Mouse (Mus musculus): ENCODE data around the gene Wdfy3. TPM values are rescaled to one million over a fixed set of nuclear protein-coding genes. Genes with fewer than 3 reads are reported as not detected.

Gene Wdfy3
- polyA plus RNA-seq, 1 experiment from 2014 or later = 4.4 TPM

GRCm38 (mm10) chr5:101935893-101936292, 133.8 kb downstream of the Wdfy3 start:
- Histone ChIP-seq H3K27ac (ENCODE audit: low read depth) (peak overlapping the region; percentile 64), H3K4me3 (ENCODE audit: low read depth, low read length) (no peak overlapping the region), H3K9ac (replicated peaks) (no peak overlapping the region), H3K36me3 (replicated peaks; ENCODE audit: insufficient read depth, low read length) (peaks cover 30% of the 10 kb centered on the region), H3K4me2 (ENCODE audit: low read depth, low read length) (no peak overlapping the region), H3K9me3 (ENCODE audit: low read length) (no peaks in the 10 kb centered on the region), H3K4me1 (ENCODE audit: insufficient read depth) (no peaks in the 10 kb centered on the region), H3K27me3 (ENCODE audit: insufficient read depth, low read length) (no peaks in the 10 kb centered on the region)
- 73% methylated on average over 16 of the region's 16 CpGs for WGBS (ENCODE audit: insufficient replicate concordance)
- ATAC-seq (peak; percentile 67), DNase-seq (peak; percentile 46)
- no peak for TF ChIP-seq CTCF (IDR thresholded peaks at IDR 0.05; ENCODE audit: low read depth)
- no peak for TF ChIP-seq EP300 (IDR thresholded peaks at IDR 0.05; ENCODE audit: low read depth)

- WGBS (ENCODE audit: insufficient replicate concordance) = 74% methylated on average over 7 of the region's 7 CpGs
- TF ChIP-seq EP300 (IDR thresholded peaks at IDR 0.05; ENCODE audit: low read depth) = peak; percentile 11; the same call in 1 of the 2 replicates
- no peak for TF ChIP-seq CTCF (IDR thresholded peaks at IDR 0.05; ENCODE audit: low read depth)
- no peak overlapping the region for H3K4me3 ChIP-seq (ENCODE audit: low read depth, low read length)
- no peak overlapping the region for H3K4me2 ChIP-seq (ENCODE audit: low read depth, low read length)
- no peaks in the 10 kb centered on the region for H3K4me1 ChIP-seq (ENCODE audit: insufficient read depth)
- H3K9ac ChIP-seq (replicated peaks) = no peak overlapping the region
- ATAC-seq = peak; percentile 52
- 0 out of 2 replicates have a peak overlapping the region, but pooled peaks have one; percentile 19 for H3K27ac ChIP-seq (ENCODE audit: low read depth)
- peaks cover 27% of the 10 kb centered on the region for H3K36me3 ChIP-seq (replicated peaks; ENCODE audit: insufficient read depth, low read length)
- DNase-seq = peak; percentile 27
- H3K27me3 ChIP-seq (ENCODE audit: insufficient read depth, low read length) = no peaks in the 10 kb centered on the region
- no peaks in the 10 kb centered on the region for H3K9me3 ChIP-seq (ENCODE audit: low read length)
Observed at GRCm38 (mm10) chr5:101934629-101935028, 135.1 kb downstream of the Wdfy3 start.

GRCm38 (mm10) chr5:101932971-101933810, 136.5 kb downstream of the Wdfy3 start:
- Histone ChIP-seq H3K4me2 (ENCODE audit: low read depth, low read length) (no peak overlapping the region), H3K9me3 (ENCODE audit: low read length) (no peaks in the 10 kb centered on the region), H3K27ac (ENCODE audit: low read depth) (peak overlapping the region; percentile 57; the same call in 1 of the 2 replicates), H3K36me3 (replicated peaks; ENCODE audit: insufficient read depth, low read length) (peaks cover 39% of the 10 kb centered on the region), H3K4me3 (ENCODE audit: low read depth, low read length) (no peak overlapping the region), H3K27me3 (ENCODE audit: insufficient read depth, low read length) (no peaks in the 10 kb centered on the region), H3K4me1 (ENCODE audit: insufficient read depth) (no peaks in the 10 kb centered on the region), H3K9ac (replicated peaks) (no peak overlapping the region)
- 86% methylated on average over 15 of the region's 15 CpGs for WGBS (ENCODE audit: insufficient replicate concordance)
- ATAC-seq (no peak), DNase-seq (no peak)
- TF ChIP-seq EP300 (IDR thresholded peaks at IDR 0.05; ENCODE audit: low read depth) = no peak
- no peak for TF ChIP-seq CTCF (IDR thresholded peaks at IDR 0.05; ENCODE audit: low read depth)

- 66% methylated on average over 4 of the region's 4 CpGs for WGBS (ENCODE audit: insufficient replicate concordance)
- no peak overlapping the region for H3K9ac ChIP-seq (replicated peaks)
- no peak overlapping the region for H3K4me2 ChIP-seq (ENCODE audit: low read depth, low read length)
- ATAC-seq = no peak
- H3K36me3 ChIP-seq (replicated peaks; ENCODE audit: insufficient read depth, low read length) = peaks cover 35% of the 10 kb centered on the region
- no peaks in the 10 kb centered on the region for H3K4me1 ChIP-seq (ENCODE audit: insufficient read depth)
- H3K27ac ChIP-seq (ENCODE audit: low read depth) = no peak overlapping the region
- H3K4me3 ChIP-seq (ENCODE audit: low read depth, low read length) = no peak overlapping the region
- DNase-seq = no peak
- H3K27me3 ChIP-seq (ENCODE audit: insufficient read depth, low read length) = no peaks in the 10 kb centered on the region
- TF ChIP-seq EP300 (IDR thresholded peaks at IDR 0.05; ENCODE audit: low read depth) (no peak), CTCF (IDR thresholded peaks at IDR 0.05; ENCODE audit: low read depth) (peak; percentile 46)
- H3K9me3 ChIP-seq (ENCODE audit: low read length) = no peaks in the 10 kb centered on the region
Observed at GRCm38 (mm10) chr5:101931997-101932396, 137.7 kb downstream of the Wdfy3 start.

- no peak for TF ChIP-seq CTCF (IDR thresholded peaks at IDR 0.05; ENCODE audit: low read depth)
- no peak for TF ChIP-seq EP300 (IDR thresholded peaks at IDR 0.05; ENCODE audit: low read depth)
- no peaks in the 10 kb centered on the region for H3K27me3 ChIP-seq (ENCODE audit: insufficient read depth, low read length)
- H3K9ac ChIP-seq (replicated peaks) = no peak overlapping the region
- no peaks in the 10 kb centered on the region for H3K4me1 ChIP-seq (ENCODE audit: insufficient read depth)
- no peak overlapping the region for H3K4me2 ChIP-seq (ENCODE audit: low read depth, low read length)
- H3K27ac ChIP-seq (ENCODE audit: low read depth) = no peak overlapping the region
- 88% methylated on average over 8 of the region's 8 CpGs for WGBS (ENCODE audit: insufficient replicate concordance)
- DNase-seq (no peak), ATAC-seq (no peak)
- peaks cover 59% of the 10 kb centered on the region for H3K36me3 ChIP-seq (replicated peaks; ENCODE audit: insufficient read depth, low read length)
- H3K9me3 ChIP-seq (ENCODE audit: low read length) = no peaks in the 10 kb centered on the region
- no peak overlapping the region for H3K4me3 ChIP-seq (ENCODE audit: low read depth, low read length)
Observed at GRCm38 (mm10) chr5:101926311-101926710, 143.4 kb downstream of the Wdfy3 start.

- Histone ChIP-seq H3K27me3 (ENCODE audit: insufficient read depth, low read length) (no peaks in the 10 kb centered on the region), H3K27ac (ENCODE audit: low read depth) (no peak overlapping the region), H3K4me1 (ENCODE audit: insufficient read depth) (no peaks in the 10 kb centered on the region), H3K9me3 (ENCODE audit: low read length) (no peaks in the 10 kb centered on the region), H3K36me3 (replicated peaks; ENCODE audit: insufficient read depth, low read length) (peaks cover 58% of the 10 kb centered on the region), H3K4me3 (ENCODE audit: low read depth, low read length) (no peak overlapping the region), H3K9ac (replicated peaks) (no peak overlapping the region), H3K4me2 (ENCODE audit: low read depth, low read length) (no peak overlapping the region)
- DNase-seq = no peak
- WGBS (ENCODE audit: insufficient replicate concordance) = 81% methylated on average over 11 of the region's 11 CpGs
- no peak for ATAC-seq
- TF ChIP-seq EP300 (IDR thresholded peaks at IDR 0.05; ENCODE audit: low read depth) = no peak
- TF ChIP-seq CTCF (IDR thresholded peaks at IDR 0.05; ENCODE audit: low read depth) = no peak
Observed at GRCm38 (mm10) chr5:101923710-101924109, 146.0 kb downstream of the Wdfy3 start.
